Mouse (Mus musculus) mouse trophoblast stem cell (cell line): ENCODE measurements at regions not wholly inside any gene's neighbourhood (a gene's known extent, or its start where the extent isn't known, plus 50 kb on each side); places are given as distances from the start of the nearest gene placed in this dataset.

ENCODE experiments used
- in situ Hi-C, 2 experiments: fragments of 300-500 bp; cut with MseI, MboI; formaldehyde crosslinking; loops; 2 replicates in 1 of 2; 3 replicates in 1 of 2; pipeline ENCODE4 v1.15.1; 2025

- in situ Hi-C loops = loop anchor here in 1 of 2 experiments (10.0 kb wide), 1 partner anchor 501 kb away; the partner anchor contains the start of gene Samd5
Measured at GRCm38 (mm10) chr10:9173509-9173908, 287.6 kb upstream of the Sash1 start.

- in situ Hi-C loops = no loop called here
Measured at GRCm38 (mm10) chr10:9168725-9169124, 282.9 kb upstream of the Sash1 start.

- in situ Hi-C loops = no loop called here
Measured at GRCm38 (mm10) chr10:9166017-9166416, 280.1 kb upstream of the Sash1 start.

GRCm38 (mm10) chr10:9165598-9165997, 279.7 kb upstream of the Sash1 start:
- in situ Hi-C loops = no loop called here

- in situ Hi-C loops = no loop called here
Measured at GRCm38 (mm10) chr10:9164333-9164732, 278.5 kb upstream of the Sash1 start.

- in situ Hi-C loops = no loop called here
Measured at GRCm38 (mm10) chr10:9161597-9161996, 275.7 kb upstream of the Sash1 start.

- in situ Hi-C loops = no loop called here
Measured at GRCm38 (mm10) chr10:9157299-9158215, 271.7 kb upstream of the Sash1 start.

GRCm38 (mm10) chr10:9136099-9136498, 250.2 kb upstream of the Sash1 start:
- in situ Hi-C loops = no loop called here

- in situ Hi-C loops = no loop called here
Measured at GRCm38 (mm10) chr10:9134293-9135021, 248.6 kb upstream of the Sash1 start.

GRCm38 (mm10) chr10:9130061-9130460, 244.2 kb upstream of the Sash1 start:
- in situ Hi-C loops = no loop called here

- in situ Hi-C loops = no loop called here
Measured at GRCm38 (mm10) chr10:9119249-9119648, 233.4 kb upstream of the Sash1 start.

- in situ Hi-C loops = no loop called here
Measured at GRCm38 (mm10) chr10:9117648-9118551, 232.0 kb upstream of the Sash1 start.

GRCm38 (mm10) chr10:9117134-9117533, 231.3 kb upstream of the Sash1 start:
- in situ Hi-C loops = no loop called here

GRCm38 (mm10) chr10:9113706-9114105, 227.8 kb upstream of the Sash1 start:
- in situ Hi-C loops = no loop called here

- in situ Hi-C loops = no loop called here
Measured at GRCm38 (mm10) chr10:9111051-9111450, 225.2 kb upstream of the Sash1 start.

GRCm38 (mm10) chr10:9096207-9096606, 210.3 kb upstream of the Sash1 start:
- in situ Hi-C loops = no loop called here

- in situ Hi-C loops = no loop called here
Measured at GRCm38 (mm10) chr10:9095163-9095562, 209.3 kb upstream of the Sash1 start.

GRCm38 (mm10) chr10:9092237-9092885, 206.5 kb upstream of the Sash1 start:
- in situ Hi-C loops = no loop called here

GRCm38 (mm10) chr10:9090961-9091360, 205.1 kb upstream of the Sash1 start:
- in situ Hi-C loops = no loop called here

GRCm38 (mm10) chr10:9087871-9088270, 202.0 kb upstream of the Sash1 start:
- in situ Hi-C loops = no loop called here

GRCm38 (mm10) chr10:9087171-9087570, 201.3 kb upstream of the Sash1 start:
- in situ Hi-C loops = no loop called here
